Mouse (Mus musculus) gonadal fat pad, adult 2 months (tissue): ENCODE data around the gene Rab30. TPM values are rescaled to one million over a fixed set of nuclear protein-coding genes. Genes with fewer than 3 reads are reported as not detected.
"Not testable (repeated sequence)": the region's sequence is repeated elsewhere in the genome, so short reads cannot be mapped to it uniquely, and the experiment has no call there.

ENCODE experiments used
- DNase-seq: peaks from one replicate; pipeline ENCODE4 v3.0.0-alpha.2; 2012; ENCODE audit warnings: low read depth
- polyA plus RNA-seq: library from polyadenylated mRNA; depleted of rRNA; stranded (reverse); fragments of >200 nt; gene quantifications from 2 replicates; pipeline ENCODE4 v1.2.3, GENCODE M21; 2012

Gene Rab30
- polyA plus RNA-seq, 1 experiment, result 5.8 TPM

GRCm38 (mm10) chr7:92750395-92750794 lies 9.0 kb downstream of the Rab30 start:
- no peak for DNase-seq

- no peak for DNase-seq
Observed at GRCm38 (mm10) chr7:92758067-92758466, 16.7 kb downstream of the Rab30 start.

GRCm38 (mm10) chr7:92760651-92761050 lies 19.2 kb downstream of the Rab30 start:
- DNase-seq, result no peak

GRCm38 (mm10) chr7:92761161-92761560 lies 19.8 kb downstream of the Rab30 start:
- DNase-seq, result no peak

GRCm38 (mm10) chr7:92765426-92765825 lies 24.0 kb downstream of the Rab30 start:
- DNase-seq, result no peak

- no peak for DNase-seq
Observed at GRCm38 (mm10) chr7:92766096-92767090, 25.0 kb downstream of the Rab30 start.

GRCm38 (mm10) chr7:92768116-92768515 lies 26.7 kb downstream of the Rab30 start:
- DNase-seq, result not testable (repeated sequence)

GRCm38 (mm10) chr7:92768859-92769258 lies 27.5 kb downstream of the Rab30 start:
- DNase-seq, result no peak

GRCm38 (mm10) chr7:92773006-92773405 lies 31.6 kb downstream of the Rab30 start:
- no peak for DNase-seq

- no peak for DNase-seq
Observed at GRCm38 (mm10) chr7:92773596-92773995, 32.2 kb downstream of the Rab30 start.

- DNase-seq, result no peak
Observed at GRCm38 (mm10) chr7:92774741-92775140, 33.3 kb downstream of the Rab30 start.

GRCm38 (mm10) chr7:92775703-92776102 lies 34.3 kb downstream of the Rab30 start:
- DNase-seq, result no peak

GRCm38 (mm10) chr7:92776647-92777046 lies 35.2 kb downstream of the Rab30 start:
- DNase-seq, result no peak

GRCm38 (mm10) chr7:92777108-92777973 lies 35.9 kb downstream of the Rab30 start:
- no peak for DNase-seq

- DNase-seq, result no peak
Observed at GRCm38 (mm10) chr7:92779058-92779457, 37.7 kb downstream of the Rab30 start.

GRCm38 (mm10) chr7:92781361-92781760 lies 40.0 kb downstream of the Rab30 start:
- no peak for DNase-seq

- DNase-seq, result no peak
Observed at GRCm38 (mm10) chr7:92781948-92782347, 40.5 kb downstream of the Rab30 start.

GRCm38 (mm10) chr7:92782511-92782910 lies 41.1 kb downstream of the Rab30 start:
- DNase-seq, result no peak

- no peak for DNase-seq
Observed at GRCm38 (mm10) chr7:92783166-92783806, 41.9 kb downstream of the Rab30 start.

- no peak for DNase-seq
Observed at GRCm38 (mm10) chr7:92783914-92784313, 42.5 kb downstream of the Rab30 start.

GRCm38 (mm10) chr7:92795749-92796148 lies 54.3 kb downstream of the Rab30 start:
- DNase-seq, result no peak

GRCm38 (mm10) chr7:92796813-92797212 lies 55.4 kb downstream of the Rab30 start:
- no peak for DNase-seq
